Mouse (Mus musculus) hindbrain, embryonic 14.5 days (tissue): ENCODE results near the gene Wbp1. TPM values are rescaled to one million over a fixed set of nuclear protein-coding genes. Genes with fewer than 3 reads are reported as not detected.
A peak's percentile ranks its signal among the peaks of the same experiment; 100 is the strongest.

Experiments
- ATAC-seq: fragments of 200-750 bp; cut with Nextera tagmentation; 2 replicates; pipeline ENCODE4 v1.8.0; 2017; ENCODE audit warnings: moderate number of reproducible peaks, mild to moderate bottlenecking, moderate TSS enrichment, moderate library complexity; ENCODE audit not compliant: low FRiP score
- DNase-seq: peaks from one replicate; pipeline ENCODE4 v3.0.0-alpha.2; 2015; ENCODE audit warnings: low spot score
- H3K27ac ChIP-seq: fragments of 300-500 bp; sonication (generic); 2 replicates; pipeline ENCODE4 v1.5.1; 2014; ENCODE audit warnings: mild to moderate bottlenecking, moderate library complexity
- H3K27me3 ChIP-seq: fragments of 300-500 bp; sonication (generic); 2 replicates; pipeline ENCODE4 v1.6.1; 2014; ENCODE audit warnings: mild to moderate bottlenecking, low read length, mixed read lengths; ENCODE audit not compliant: control insufficient read depth, insufficient read depth
- H3K36me3 ChIP-seq: fragments of 300-500 bp; sonication (generic); replicated peaks from 2 replicates; pipeline ENCODE4 v1.6.1; 2014; ENCODE audit not compliant: control insufficient read depth, insufficient read depth
- H3K4me1 ChIP-seq: fragments of 300-500 bp; sonication (generic); replicated peaks from 2 replicates; pipeline ENCODE4 v1.6.1; 2014; ENCODE audit warnings: antibody characterized with exemption, low read length, mixed read lengths; ENCODE audit not compliant: control insufficient read depth, insufficient read depth
- H3K4me2 ChIP-seq: fragments of 300-500 bp; sonication (generic); replicated peaks from 2 replicates; pipeline ENCODE4 v1.6.1; 2014; ENCODE audit warnings: mild to moderate bottlenecking, moderate library complexity
- H3K4me3 ChIP-seq: fragments of 300-500 bp; sonication (generic); replicated peaks from 2 replicates; pipeline ENCODE4 v1.5.1; 2014; ENCODE audit warnings: mild to moderate bottlenecking, low read length
- H3K9ac ChIP-seq: fragments of 300-500 bp; sonication (generic); 2 replicates; pipeline ENCODE4 v1.6.1; 2014
- H3K9me3 ChIP-seq: fragments of 300-500 bp; sonication (generic); 2 replicates; pipeline ENCODE4 v1.6.1; 2016; ENCODE audit warnings: low read length; ENCODE audit not compliant: control insufficient read depth
- WGBS: fragments of 180-500 bp; shearing (Covaris S2); extraction: QIAGEN DNeasy Blood & Tissue Kit; methylation state at CpG from one replicate; pipeline ENCODE4 v1.1.7; 2014; 5-methylcytosine and 5-hydroxymethylcytosine counted together
- polyA plus RNA-seq: library from polyadenylated mRNA; unstranded; fragments of >200 nt; fragmentation: Nextera tagmentation; extraction: Ambion mirVana; gene quantifications from 2 replicates; pipeline ENCODE4 v1.2.1, GENCODE M21; 2014

The Wbp1 gene
- polyA plus RNA-seq, 1 experiment from 2014 or later: 134 TPM

DNA sequence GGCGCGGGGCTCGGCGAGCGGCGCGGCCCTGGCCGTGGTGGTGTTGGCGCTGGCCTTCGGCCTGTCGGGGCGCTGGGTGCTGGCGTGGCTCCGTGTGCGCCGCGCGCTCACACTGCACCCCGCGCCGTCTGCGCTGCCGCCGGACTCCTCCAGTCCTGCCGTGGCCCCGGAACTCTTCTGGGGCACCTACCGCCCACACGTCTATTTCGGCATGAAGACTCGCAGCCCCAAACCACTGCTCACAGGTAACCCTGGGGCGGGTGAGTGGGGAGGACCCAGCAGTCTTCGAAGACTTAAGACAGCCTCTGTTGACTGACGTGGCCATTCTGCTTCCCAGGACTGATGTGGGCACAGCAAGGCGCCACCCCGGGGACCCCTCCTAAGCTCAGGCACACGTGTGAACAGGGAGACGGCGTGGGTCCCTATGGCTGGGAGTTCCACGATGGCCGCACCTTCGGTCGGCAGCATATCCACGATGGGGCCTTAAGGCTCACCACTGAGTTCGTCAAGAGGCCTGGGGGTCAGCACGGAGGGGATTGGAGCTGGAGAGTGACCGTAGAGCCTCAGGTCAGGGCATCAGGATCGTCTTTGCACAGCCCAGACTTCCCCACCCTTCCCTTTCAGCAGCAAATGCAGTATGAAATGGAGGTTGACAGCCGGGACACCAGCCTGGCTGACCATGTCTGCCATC, 5.5 kb downstream of the Wbp1 start:
- Histone ChIP-seq H3K27me3 (no peaks in the 10 kb centered on the region), H3K4me1 (peaks cover 32% of the 10 kb centered on the region), H3K9me3 (no peaks in the 10 kb centered on the region), H3K4me2 (peak overlapping the region; percentile 86), H3K27ac (peak overlapping the region; percentile 66), H3K4me3 (peak overlapping the region; percentile 75), H3K36me3 (peaks cover 38% of the 10 kb centered on the region), H3K9ac (peak overlapping the region; percentile 85)
- 2% methylated on average over 45 of the region's 48 CpGs for WGBS
- DNase-seq (no peak), ATAC-seq (peak; percentile 56; the same call in 1 of the 2 replicates)

DNA sequence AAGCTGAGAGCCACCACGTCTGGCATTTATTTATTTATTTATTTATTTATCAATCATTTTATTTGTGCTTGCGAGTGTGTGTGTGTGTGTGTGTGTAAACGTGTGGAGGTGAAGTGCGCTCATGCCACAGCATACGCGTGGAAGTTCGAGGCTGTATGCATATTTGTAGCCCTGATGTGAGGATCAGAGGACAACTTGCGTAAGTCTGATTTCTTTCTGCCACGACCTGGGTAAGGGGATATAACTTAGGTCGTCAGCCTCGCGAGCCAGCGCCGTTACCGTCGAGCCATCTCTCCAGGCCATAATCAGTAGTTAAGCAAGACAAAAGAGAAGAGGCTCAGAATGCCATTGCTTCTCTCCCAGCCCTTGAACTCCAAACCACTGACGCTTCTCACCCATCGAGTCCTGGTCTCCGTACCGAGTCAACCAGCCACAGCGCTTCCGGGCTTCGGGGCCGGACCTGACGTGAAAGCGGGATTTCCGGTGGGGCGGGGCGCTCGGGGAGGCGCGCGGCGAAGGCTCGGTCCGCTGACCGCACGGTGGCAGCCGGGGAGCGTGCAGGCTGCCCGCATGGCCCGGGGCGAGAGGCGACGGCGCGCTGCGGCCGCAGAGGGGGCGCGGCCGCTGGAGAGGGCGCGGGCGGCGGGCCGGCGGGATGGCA, 6.2 kb downstream of the Wbp1 start, which contains the start of gene Mogs:
Mogs (plus strand) TSS at position 486 of the 661 bp plus-strand sequence.
- peak within 1 kb of the TSS; percentile 85 for H3K9ac ChIP-seq
- H3K36me3 ChIP-seq: peaks cover 39% of the 10 kb centered on the region
- whole genome bisulfite sequencing: under 1% methylated on average over 55 of the region's 58 CpGs
- H3K27me3 ChIP-seq: no peaks in the 10 kb centered on the region
- no peaks in the 10 kb centered on the region for H3K9me3 ChIP-seq
- H3K4me2 ChIP-seq: peak within 1 kb of the TSS; percentile 86
- H3K4me3 ChIP-seq: peak within 1 kb of the TSS; percentile 75
- peak; percentile 90 for DNase-seq
- peak within 1 kb of the TSS; percentile 66 for H3K27ac ChIP-seq
- ATAC-seq: peak; percentile 88
- H3K4me1 ChIP-seq: peaks cover 29% of the 10 kb centered on the region

DNA sequence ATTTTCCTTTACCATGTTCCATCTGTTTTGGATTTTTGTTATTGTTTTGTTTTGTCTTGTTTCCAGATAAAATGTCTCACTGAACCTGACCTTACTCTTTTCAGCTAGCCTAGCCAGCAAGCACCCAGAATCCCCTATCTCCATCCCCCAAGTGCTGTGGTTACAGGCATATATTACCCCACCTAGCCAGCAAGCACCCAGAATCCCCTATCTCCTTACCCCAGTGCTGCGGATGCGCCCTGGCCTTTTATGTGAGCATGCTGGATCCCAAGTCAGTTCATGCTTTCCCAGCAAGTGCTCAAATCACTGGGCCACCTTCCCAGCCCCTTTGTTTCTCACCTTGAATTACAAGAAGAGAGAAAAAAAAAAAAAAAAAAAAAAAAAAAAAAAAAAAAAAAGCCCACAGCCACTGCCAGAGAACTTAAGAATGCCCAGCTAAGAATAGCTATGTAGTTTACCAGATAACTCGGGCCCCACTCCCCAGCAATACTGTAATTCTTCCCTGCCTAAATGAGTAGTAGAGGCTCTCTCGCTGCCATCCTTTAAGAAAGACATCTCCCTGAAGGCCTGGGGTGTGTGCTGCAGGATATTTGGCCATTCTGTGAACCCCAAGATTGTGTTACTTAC, 9.7 kb downstream of the Wbp1 start:
- no peak overlapping the region for H3K9ac ChIP-seq
- no peak overlapping the region for H3K27ac ChIP-seq
- no peak overlapping the region for H3K4me3 ChIP-seq
- no peak for DNase-seq
- H3K9me3 ChIP-seq: no peaks in the 10 kb centered on the region
- H3K4me1 ChIP-seq: peaks cover 33% of the 10 kb centered on the region
- ATAC-seq: no peak
- H3K4me2 ChIP-seq: no peak overlapping the region
- H3K36me3 ChIP-seq: peaks cover 21% of the 10 kb centered on the region
- no peaks in the 10 kb centered on the region for H3K27me3 ChIP-seq
- WGBS: 94% methylated on average over 4 of the region's 4 CpGs

DNA sequence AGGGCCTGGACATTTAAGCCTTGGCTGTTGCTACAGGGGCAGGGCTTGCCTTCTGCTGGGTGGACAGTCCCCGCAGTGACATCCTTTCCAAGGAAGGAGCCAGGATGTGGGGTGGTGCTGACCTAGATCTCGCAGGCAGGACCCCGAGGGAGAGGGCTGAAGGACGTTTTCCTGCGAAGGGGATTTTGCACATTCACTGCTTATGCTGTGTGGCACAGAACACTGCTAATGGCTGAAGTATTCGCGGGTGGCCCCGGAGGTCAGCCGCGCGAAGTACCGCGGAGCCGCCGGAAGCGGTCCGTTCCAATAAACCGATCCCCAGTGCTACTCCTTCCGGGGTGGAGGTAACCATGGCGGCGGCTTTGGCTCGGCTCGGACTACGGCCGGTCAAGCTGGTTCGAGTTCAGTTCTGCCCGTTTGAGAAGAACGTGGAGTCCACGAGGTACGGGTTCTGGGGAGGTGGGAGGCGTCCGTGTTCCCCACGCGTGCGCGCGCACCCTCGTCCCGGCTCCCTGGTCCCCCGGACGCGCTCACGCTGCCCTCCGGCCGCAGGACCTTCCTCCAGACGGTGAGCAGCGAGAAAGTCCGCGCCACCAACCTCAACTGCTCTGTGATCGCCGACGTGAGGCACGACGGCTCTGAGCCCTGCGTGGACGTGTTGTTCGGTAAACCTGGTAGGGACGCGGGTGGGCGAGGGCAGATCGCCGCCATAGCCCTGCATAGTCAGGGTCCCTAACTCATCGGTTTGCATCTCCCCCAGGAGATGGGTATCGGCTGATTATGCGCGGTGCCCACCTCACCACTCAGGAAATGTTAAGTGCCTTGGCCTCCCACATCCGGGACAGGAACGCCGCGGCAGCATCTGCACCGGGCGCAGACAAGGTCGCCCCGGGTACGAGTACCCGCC, 12.3 kb downstream of the Wbp1 start, which contains the start of gene Mrpl53:
Mrpl53 (plus strand) TSS at position 279 of the 907 bp plus-strand sequence.
- Histone ChIP-seq H3K4me2 (peak within 1 kb of the TSS; percentile 75), H3K9me3 (no peaks in the 10 kb centered on the region), H3K27ac (peak within 1 kb of the TSS; percentile 83), H3K36me3 (peaks cover 25% of the 10 kb centered on the region), H3K4me3 (peak within 1 kb of the TSS; percentile 84), H3K4me1 (peaks cover 20% of the 10 kb centered on the region), H3K27me3 (no peaks in the 10 kb centered on the region), H3K9ac (peak within 1 kb of the TSS; percentile 92)
- peak; percentile 80 for DNase-seq
- peak; percentile 88 for ATAC-seq
- WGBS: under 1% methylated on average over 76 of the region's 76 CpGs

DNA sequence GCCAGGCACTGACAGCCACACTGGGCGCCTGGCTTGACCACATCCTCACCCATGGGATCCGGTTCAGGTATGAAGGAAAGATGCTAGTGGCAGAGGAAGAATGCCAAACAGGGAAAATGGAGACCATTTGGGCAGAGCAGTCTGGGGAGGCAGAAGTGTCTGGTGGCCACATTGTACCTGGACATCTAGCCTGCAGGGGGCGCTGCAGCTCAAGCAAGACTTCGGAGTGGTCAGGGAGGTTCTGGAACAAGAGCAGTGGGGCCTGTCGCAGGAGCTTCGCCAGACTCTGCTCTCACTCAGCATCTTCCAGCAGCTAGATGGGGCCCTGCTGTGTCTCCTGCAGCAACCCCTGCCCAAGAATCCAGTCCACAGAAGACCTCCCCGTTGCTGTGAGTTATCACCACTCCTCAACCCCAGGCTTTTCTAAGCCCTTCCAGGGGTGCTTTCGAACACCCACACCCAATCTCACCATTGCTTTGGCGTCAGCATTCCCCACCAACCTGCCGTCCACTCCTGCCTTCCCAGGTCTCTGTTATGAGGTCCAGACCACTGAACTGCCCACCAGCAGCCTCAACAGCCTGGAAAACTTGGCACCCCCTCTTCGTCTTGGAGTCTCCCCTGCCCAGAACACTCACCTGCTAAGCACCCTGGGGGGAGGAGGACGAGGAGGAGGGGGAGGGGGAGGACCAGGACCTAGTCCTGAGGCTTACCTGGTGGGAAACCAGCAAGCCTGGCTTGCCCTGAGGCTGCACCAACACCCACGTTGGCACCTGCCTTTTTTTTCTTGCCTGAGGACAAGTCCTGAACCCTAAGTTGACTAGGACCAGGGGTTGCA, 13.6 kb downstream of the Wbp1 start:
- no peaks in the 10 kb centered on the region for H3K27me3 ChIP-seq
- peaks cover 27% of the 10 kb centered on the region for H3K4me1 ChIP-seq
- H3K9ac ChIP-seq: peak overlapping the region; percentile 92
- H3K4me3 ChIP-seq: peak overlapping the region; percentile 84; the same call in 1 of the 2 replicates
- no peaks in the 10 kb centered on the region for H3K9me3 ChIP-seq
- 0 out of 2 replicates have a peak, but pooled peaks have one; percentile 1 for ATAC-seq
- peaks cover 25% of the 10 kb centered on the region for H3K36me3 ChIP-seq
- WGBS: 35% methylated on average over 13 of the region's 13 CpGs
- DNase-seq: peak; percentile 63
- H3K4me2 ChIP-seq: peak overlapping the region; percentile 75
- H3K27ac ChIP-seq: peak overlapping the region; percentile 83; the same call in 1 of the 2 replicates

DNA sequence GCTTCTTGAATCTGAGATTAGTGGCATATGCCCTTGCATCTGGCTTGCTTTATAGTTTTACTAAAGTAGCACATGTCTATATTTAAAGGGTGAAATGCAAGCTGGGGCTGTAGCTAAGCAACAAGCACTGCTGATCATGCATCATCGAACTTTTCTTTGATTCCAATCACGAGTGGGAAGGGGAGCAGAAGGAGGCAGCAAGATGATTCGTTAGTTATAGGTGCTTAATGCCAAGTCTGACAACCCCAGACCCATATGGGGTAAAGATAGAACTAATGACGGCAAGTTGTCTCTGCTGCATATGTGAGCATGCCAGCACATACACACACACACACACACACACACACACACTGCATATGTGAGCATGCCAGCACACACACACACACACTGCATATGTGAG, 17.2 kb downstream of the Wbp1 start:
- no peak for DNase-seq
- Histone ChIP-seq H3K27me3 (no peaks in the 10 kb centered on the region), H3K27ac (no peak overlapping the region), H3K4me2 (no peak overlapping the region), H3K9ac (no peak overlapping the region), H3K9me3 (no peaks in the 10 kb centered on the region), H3K4me1 (peaks cover 24% of the 10 kb centered on the region), H3K4me3 (no peak overlapping the region), H3K36me3 (peaks cover 18% of the 10 kb centered on the region)
- ATAC-seq: no peak
- 60% methylated on average over 4 of the region's 4 CpGs for WGBS

DNA sequence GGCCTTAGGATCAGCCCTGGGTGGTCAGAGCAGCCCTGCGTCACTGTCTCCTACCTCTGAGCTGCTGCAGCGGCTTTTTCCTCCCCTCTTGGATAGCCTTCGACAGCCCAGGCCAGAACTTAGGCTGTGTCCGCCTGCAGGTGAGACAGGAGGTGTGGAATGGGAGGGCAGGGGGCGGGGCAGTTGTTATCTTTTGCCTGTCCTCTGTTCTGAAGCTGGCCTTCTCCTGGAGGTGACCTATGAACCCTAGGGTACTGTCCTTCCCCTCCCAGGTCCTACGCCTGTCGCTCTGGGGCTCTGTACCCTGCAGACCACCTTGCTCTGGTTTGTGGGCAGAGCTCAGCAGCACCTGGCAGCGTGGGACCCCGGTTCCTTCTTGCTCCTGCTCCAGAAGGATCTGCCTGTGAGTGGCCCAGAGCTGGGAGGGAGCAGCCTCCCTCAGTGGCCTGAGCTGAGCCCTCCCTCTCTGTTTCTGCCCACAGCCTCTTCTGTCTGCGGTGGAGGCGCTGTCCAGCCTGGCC, 18.2 kb downstream of the Wbp1 start:
- Histone ChIP-seq H3K27ac (no peak overlapping the region), H3K9ac (peak overlapping the region; percentile 75), H3K4me3 (peak overlapping the region; percentile 53), H3K27me3 (no peaks in the 10 kb centered on the region), H3K4me2 (peak overlapping the region; percentile 95), H3K4me1 (peaks cover 18% of the 10 kb centered on the region), H3K9me3 (no peaks in the 10 kb centered on the region), H3K36me3 (peaks cover 18% of the 10 kb centered on the region)
- 51% methylated on average over 11 of the region's 11 CpGs for WGBS
- DNase-seq: no peak
- ATAC-seq: no peak
